ENCODE assay signal across 24 mouse cellular contexts in genomic region chr16:90442991-90443390, GRCm38 (mm10). TPM values are rescaled to one million over a fixed set of nuclear protein-coding genes. Genes with fewer than 3 reads are reported as not detected.
A peak's percentile ranks its signal among the peaks of the same experiment; 100 is the strongest.
DNase-seq lines count a peak whose midpoint lies in the region; ATAC-seq and TF ChIP-seq lines count a peak whose summit lies in the region.
"Had no signal": no experiment of that assay in that cellular context is flagged by ENCODE, and none has a peak within 500 bp of the region (broad histone marks: within the 10 kb centered on the region; RNA-seq: fewer than 3 reads in every experiment).

No protein-coding gene starts in this region.

- no peaks in the 10 kb centered on the region for H3K9me3 ChIP-seq in forebrain, embryonic 13.5 days (replicated peaks)
- no peaks in the 10 kb centered on the region for H3K9me3 ChIP-seq in forebrain, embryonic 15.5 days
- no peaks in the 10 kb centered on the region for H3K9me3 ChIP-seq in heart, embryonic 14.5 days (ENCODE audit: control insufficient read depth, low read length)
- H3K9me3 ChIP-seq: hindbrain, embryonic 10.5 days; limb, embryonic 12.5 days had no signal

- no peaks in the 10 kb centered on the region for H3K27me3 ChIP-seq in forebrain, embryonic 13.5 days
- H3K27me3 ChIP-seq in forebrain, embryonic 15.5 days = no peaks in the 10 kb centered on the region
- H3K27me3 ChIP-seq in heart, embryonic 14.5 days (ENCODE audit: control insufficient read depth, insufficient read depth, low read length) = no peaks in the 10 kb centered on the region
- H3K27me3 ChIP-seq: limb, embryonic 12.5 days had no signal

- DNase-seq in heart, postnatal 25 days (ENCODE audit: low spot score) = no peak
- peak; percentile 35 for DNase-seq in kidney, postnatal 10 days
- DNase-seq in kidney, adult 8-10 months = no peak
- peak; percentile 80 for DNase-seq in brain, embryonic 14.5 days (ENCODE audit: low read depth)
- DNase-seq: adrenal gland, postnatal 14 days; cerebellum, adult 9-11 months; gastrocnemius, postnatal 10 days; liver, postnatal 0 days; right cerebral cortex, postnatal 25 days; spleen, adult 18-20 months had no signal

- no peak overlapping the region for H3K4me2 ChIP-seq in forebrain, embryonic 13.5 days
- no peak overlapping the region for H3K4me2 ChIP-seq in forebrain, embryonic 15.5 days (replicated peaks)
- H3K4me2 ChIP-seq in heart, embryonic 14.5 days (ENCODE audit: low read length) = peak overlapping the region; percentile 33
- H3K4me2 ChIP-seq: limb, embryonic 12.5 days; liver, embryonic 11.5 days had no signal

- 0 out of 2 replicates have a peak, but pooled peaks have one; percentile 42 for ATAC-seq in forebrain, embryonic 13.5 days
- no peak for ATAC-seq in forebrain, embryonic 15.5 days (replicated peaks)
- no peak for ATAC-seq in heart, embryonic 14.5 days (ENCODE audit: insufficient number of reproducible peaks, insufficient read depth, low FRiP score, low read depth)
- ATAC-seq: CD4-positive, CD25-positive, alpha-beta regulatory T cell, adult 4 months; intestine, postnatal 0 days; liver, postnatal 0 days; lung, postnatal 0 days had no signal

- H3K27ac ChIP-seq in forebrain, embryonic 13.5 days = no peak overlapping the region
- H3K27ac ChIP-seq in forebrain, embryonic 15.5 days (replicated peaks) = no peak overlapping the region
- H3K27ac ChIP-seq in heart, embryonic 14.5 days (replicated peaks in 1 of 2; ENCODE audit: control insufficient read depth in 1 of 2, insufficient read depth in 1 of 2, low read depth in 2 of 2, low read length in 2 of 2) = peak overlapping the region; percentile 43 to 56; a peak in 3 of 4 replicates
- H3K27ac ChIP-seq: hindbrain, embryonic 10.5 days; kidney, postnatal 0 days; layer of hippocampus, adult 2 months; macrophage had no signal

- no peak for TF ChIP-seq POLR2A in brain, embryonic 14.5 days (IDR thresholded peaks at IDR 0.05; ENCODE audit: borderline replicate concordance, extremely low read depth, insufficient read depth, insufficient read length, poor library complexity, severe bottlenecking)

- H3K4me3 ChIP-seq in forebrain, embryonic 13.5 days = no peak overlapping the region
- H3K4me3 ChIP-seq in forebrain, embryonic 15.5 days = no peak overlapping the region
- no peak overlapping the region for H3K4me3 ChIP-seq in heart, embryonic 14.5 days (ENCODE audit: control insufficient read depth in 1 of 2, insufficient read depth in 1 of 2, low read depth in 1 of 2, low read length in 2 of 2)
- H3K4me3 ChIP-seq: hindbrain, embryonic 10.5 days; layer of hippocampus, adult 2 months; limb, embryonic 12.5 days had no signal

- H3K36me3 ChIP-seq in forebrain, embryonic 13.5 days (ENCODE audit: poor library complexity, severe bottlenecking) = peaks cover 29% of the 10 kb centered on the region
- H3K36me3 ChIP-seq in forebrain, embryonic 15.5 days = 0 out of 2 replicates have a peak, but pooled peaks cover 6% of the 10 kb centered on the region
- H3K36me3 ChIP-seq in heart, embryonic 14.5 days (ENCODE audit: control insufficient read depth, insufficient read depth, low read length) = peaks cover 19% of the 10 kb centered on the region

- intact Hi-C loops in heart, postnatal 25 days (cut with DNase I) = no loop called here

- H3K4me1 ChIP-seq in forebrain, embryonic 13.5 days = peaks cover 33% of the 10 kb centered on the region
- peaks cover 15% of the 10 kb centered on the region for H3K4me1 ChIP-seq in forebrain, embryonic 15.5 days
- H3K4me1 ChIP-seq in heart, embryonic 14.5 days (ENCODE audit: control insufficient read depth in 2 of 2, insufficient read depth in 2 of 2, low read length in 2 of 2) = peaks cover 15 to 32% of the 10 kb centered on the region in 2 experiments

- TF ChIP-seq CTCF in brain, embryonic 14.5 days (IDR thresholded peaks at IDR 0.05; ENCODE audit: borderline replicate concordance, extremely low read depth, insufficient read depth, insufficient read length) = no peak

- H3K9ac ChIP-seq in forebrain, embryonic 13.5 days = no peak overlapping the region
- H3K9ac ChIP-seq in forebrain, embryonic 15.5 days (replicated peaks) = no peak overlapping the region
- H3K9ac ChIP-seq in heart, embryonic 14.5 days (ENCODE audit: low read length) = no peak overlapping the region
- H3K9ac ChIP-seq: limb, embryonic 12.5 days; liver, postnatal 0 days had no signal

- WGBS in forebrain, embryonic 13.5 days = 30% methylated on average over 6 of the region's 6 CpGs
- WGBS in forebrain, embryonic 15.5 days = 21% methylated on average over 6 of the region's 6 CpGs
- WGBS in heart, embryonic 14.5 days = 46% methylated on average over 6 of the region's 6 CpGs

RNA-seq across cellular contexts. Expression of gene Hunk, which starts 57.2 kb away (rescaled TPM):
- polyA plus RNA-seq in forebrain, embryonic 13.5 days (2015; fragmentation: Nextera tagmentation; extraction: Ambion mirVana) = 10.3 and 11.1 TPM in 2 replicates
- 11.8 and 13.6 TPM in 2 replicates for polyA plus RNA-seq in forebrain, embryonic 15.5 days (2015; fragmentation: Nextera tagmentation; extraction: Ambion mirVana)
- polyA plus RNA-seq in heart, embryonic 14.5 days (2014; fragmentation: Nextera tagmentation; extraction: Ambion mirVana) = 9.7 and 10.4 TPM in 2 replicates
- total RNA-seq in heart, postnatal 25 days (2021) = 1 to 10 TPM in 1 of 2 experiments, under 1 TPM in 1; 0.50 to 1.1 TPM
- 14.3 and 19.4 TPM in 2 replicates for polyA plus RNA-seq in brain, embryonic 14.5 days (2012; rRNA removed)
- total RNA-seq: granulocyte monocyte progenitor cell, adult 5-6 weeks; monocyte, adult 5-6 weeks had no signal
- polyA plus RNA-seq: CD4-positive, CD25-positive, alpha-beta regulatory T cell, adult 4 months; macrophage had no signal

Comparison
In these comparisons a context has a peak if more than half of its experiments do, and no peak if none do; other contexts are left out.
1. DNase-seq: peak in kidney, postnatal 10 days (single experiment) and brain, embryonic 14.5 days (single experiment); none in heart, postnatal 25 days (single experiment) and kidney, adult 8-10 months (0 of 2).
2. H3K27ac ChIP-seq: peak in heart, embryonic 14.5 days (2 of 2); none in forebrain, embryonic 13.5 days (single experiment) and forebrain, embryonic 15.5 days (single experiment).